Mouse (Mus musculus) kidney, adult 11 months (tissue): ENCODE results near the gene Apbb2.
A peak's percentile ranks its signal among the peaks of the same experiment; 100 is the strongest.

Experiments used
- DNase-seq: peaks from one replicate; pipeline ENCODE4 v3.0.0; 2022

Apbb2 gene

DNA sequence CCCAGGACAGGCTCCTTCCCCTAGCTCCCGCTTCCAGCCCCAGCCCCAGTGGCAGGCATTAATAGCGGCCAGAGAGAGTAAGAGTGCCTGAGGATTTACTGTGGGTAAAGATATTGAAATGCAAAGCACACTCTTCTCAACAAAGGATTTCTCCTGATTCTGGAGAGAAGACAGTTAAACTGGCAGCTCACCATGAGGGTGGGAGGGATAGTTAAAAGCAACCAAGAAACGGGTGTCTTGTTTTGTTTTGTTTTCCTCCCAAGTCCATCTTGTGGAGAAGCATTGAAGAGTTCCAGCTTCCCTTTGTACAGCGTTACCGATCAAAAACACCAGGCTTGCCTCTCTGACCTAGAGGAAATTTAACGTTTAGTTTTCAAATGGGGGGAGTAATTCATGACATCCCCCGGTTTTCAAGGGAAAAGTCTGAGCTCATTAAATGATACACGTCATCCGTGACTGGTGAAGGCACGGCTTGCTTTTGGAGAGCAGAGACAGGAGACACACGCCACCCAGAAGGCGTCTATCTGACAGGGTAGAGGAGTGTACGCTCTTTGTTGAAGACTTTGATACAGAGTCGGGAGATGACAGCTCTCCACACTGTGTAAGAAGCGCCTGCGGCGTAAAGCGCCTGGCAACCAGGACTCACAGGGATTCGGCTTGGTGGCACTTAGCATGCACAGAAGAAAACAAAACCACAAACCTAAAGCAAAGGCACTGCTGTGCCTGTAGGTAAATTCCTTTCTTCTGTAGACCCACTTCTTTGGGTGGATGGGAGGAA is 290.4 kb downstream of the Apbb2 start:
- no peak for DNase-seq

DNA sequence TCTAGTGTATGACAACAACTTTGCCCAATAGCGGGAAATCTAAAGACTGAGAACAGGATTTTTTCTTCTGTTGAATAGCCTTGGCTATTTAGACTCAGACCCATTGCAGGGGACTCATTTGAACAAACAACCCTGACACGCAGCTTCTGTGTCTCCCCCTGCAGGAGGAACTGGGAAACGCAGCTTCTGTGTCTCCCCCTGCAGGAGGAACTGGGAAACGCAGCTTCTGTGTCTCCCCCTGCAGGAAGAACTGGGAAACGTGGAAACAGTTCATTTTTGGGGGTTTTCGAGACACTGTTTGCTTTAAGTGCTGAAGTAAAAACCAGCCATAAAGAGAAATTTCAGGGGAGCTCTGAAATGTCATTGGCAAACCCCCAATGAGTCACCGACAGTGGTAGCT is 292.2 kb downstream of the Apbb2 start:
- no peak for DNase-seq

DNA sequence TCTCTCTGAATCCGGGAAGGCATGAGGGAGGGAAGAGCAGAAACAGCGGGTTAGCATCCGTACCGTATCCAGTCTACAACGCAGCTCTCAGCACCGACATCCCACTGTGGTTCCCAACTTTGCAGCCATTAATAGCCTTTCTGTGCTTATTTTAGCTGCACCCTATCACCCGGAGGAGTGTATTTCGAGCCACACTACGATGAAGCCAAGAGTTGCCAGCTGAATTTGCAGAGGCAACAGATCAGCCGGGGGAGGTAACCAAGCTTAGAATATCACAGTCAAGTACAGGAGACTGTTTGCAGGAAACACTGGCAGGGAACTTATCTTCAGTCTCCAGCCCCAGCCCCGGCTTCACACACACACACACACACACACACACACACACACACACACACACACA is 295.0 kb downstream of the Apbb2 start:
- DNase-seq = no peak

DNA sequence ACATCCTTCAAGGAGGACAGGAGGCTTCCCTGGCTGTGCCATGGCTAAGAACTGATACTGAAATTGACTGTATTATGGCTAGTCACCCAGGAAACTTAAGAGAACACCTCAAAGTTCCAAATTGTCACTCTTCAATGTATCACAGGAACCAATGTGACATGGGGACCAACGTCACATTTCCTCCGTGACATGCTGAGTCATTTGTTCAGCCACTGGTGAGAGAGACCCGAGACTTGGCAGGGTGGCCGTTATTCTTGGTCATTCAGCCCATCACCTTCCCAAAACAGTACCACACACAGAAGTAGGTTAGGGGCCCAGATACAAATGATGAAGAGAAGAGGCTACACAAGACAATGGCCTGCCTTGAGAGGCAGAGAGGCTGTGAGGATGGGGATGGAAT is 295.5 kb downstream of the Apbb2 start:
- DNase-seq = no peak

DNA sequence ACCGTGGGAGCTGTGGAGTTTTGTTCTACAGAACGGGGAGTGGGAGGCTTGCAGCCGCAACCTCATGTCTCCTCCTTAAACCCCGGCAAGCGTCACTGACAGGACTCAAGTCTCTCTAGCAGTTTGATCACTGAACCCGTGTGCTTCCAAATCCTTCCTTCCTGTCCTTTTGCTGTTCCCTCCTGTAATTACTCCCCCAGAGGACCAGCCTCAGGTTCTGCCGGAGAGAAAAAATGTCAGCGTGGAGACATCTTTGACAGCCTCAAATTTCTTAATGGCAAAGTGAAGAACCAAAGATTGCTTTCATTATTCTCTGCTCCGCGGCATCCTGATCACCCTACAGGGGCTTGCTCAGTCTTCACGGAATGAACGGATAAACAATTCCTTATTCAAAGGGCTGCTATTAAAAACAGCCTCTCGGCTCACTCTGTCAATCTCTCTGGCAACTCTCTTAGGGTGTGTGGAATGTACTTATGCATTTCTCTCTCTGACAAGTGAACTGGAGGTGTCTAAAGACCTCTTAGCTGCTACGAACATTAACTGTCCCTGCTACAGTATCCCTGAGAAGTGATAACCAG is 298.7 kb downstream of the Apbb2 start:
- DNase-seq = no peak

DNA sequence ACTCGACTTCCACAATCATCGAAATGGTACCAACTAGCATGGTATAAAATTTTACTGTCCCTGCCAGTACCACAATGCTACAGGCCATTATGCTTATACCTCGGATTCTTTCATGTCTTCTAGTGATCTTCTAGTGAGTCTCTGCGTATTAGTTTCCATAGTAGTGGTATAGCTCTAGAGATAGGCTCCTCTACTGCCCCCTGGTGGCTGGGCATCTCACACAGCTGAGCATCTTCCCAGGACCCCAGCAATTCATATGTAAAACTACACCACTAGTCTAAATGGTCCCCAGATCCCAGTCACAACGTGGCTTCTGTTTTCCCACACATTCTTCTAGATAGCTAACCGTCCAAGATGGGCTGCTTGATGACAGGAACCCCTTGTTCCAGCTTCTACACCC is 299.2 kb downstream of the Apbb2 start:
- peak; percentile 35 for DNase-seq

DNA sequence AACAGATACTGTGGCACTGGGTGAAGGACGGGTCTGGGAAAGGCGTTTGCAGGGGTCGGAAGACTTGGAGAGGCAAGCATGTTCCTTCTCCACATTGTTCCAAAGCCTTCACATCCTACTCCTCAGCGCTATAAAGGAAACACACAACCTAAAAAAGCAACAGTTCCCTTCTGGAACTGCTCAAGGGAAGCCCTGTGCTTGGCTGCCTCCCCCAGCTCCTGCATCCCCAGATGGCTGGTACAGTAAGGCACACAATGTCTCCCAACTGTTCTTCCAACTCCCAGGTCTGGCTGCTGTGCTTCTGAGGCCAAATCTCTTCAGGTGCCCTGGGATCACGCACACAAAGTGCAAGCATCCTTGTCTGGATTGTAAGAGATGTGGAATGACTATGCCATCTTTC is 302.8 kb downstream of the Apbb2 start:
- DNase-seq = no peak

DNA sequence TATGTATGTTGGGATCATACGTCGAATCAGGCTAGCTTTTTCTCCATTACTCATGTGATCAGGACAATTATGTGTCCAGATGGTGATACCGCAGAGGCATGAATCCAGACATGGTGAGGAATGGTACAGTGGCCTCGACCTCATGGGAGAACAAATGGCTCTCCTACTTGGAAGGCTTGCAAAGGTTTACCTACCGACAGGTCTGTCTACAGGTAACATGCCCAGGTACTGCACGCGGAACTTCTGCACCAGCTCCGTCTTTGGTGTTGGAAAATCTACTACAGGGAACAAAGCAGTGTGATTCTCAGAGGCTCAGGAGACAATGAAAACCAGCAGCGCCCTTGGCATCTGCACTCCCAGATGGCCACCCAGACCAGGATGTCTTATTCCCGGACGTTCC is 307.8 kb downstream of the Apbb2 start:
- DNase-seq = no peak

DNA sequence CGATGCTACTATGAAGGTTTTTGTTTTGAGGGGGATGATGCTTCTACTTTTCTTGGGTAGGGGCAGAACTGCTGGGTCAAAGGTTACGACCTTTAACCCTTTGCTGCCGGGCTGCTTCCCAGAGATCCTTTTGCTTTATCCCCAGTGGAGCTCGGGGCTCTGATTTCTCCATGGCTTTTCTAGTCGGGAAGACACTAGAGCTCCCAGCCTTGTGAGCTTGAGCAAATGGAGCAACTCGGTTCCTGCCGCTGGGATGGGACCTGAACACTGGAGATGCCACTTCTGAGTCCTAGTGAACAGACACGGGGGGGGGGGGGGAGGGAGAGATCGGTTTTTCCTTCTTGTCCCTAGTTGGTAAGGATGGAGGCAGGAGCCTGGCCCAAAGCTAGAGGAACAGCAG is 308.3 kb downstream of the Apbb2 start:
- DNase-seq = no peak

DNA sequence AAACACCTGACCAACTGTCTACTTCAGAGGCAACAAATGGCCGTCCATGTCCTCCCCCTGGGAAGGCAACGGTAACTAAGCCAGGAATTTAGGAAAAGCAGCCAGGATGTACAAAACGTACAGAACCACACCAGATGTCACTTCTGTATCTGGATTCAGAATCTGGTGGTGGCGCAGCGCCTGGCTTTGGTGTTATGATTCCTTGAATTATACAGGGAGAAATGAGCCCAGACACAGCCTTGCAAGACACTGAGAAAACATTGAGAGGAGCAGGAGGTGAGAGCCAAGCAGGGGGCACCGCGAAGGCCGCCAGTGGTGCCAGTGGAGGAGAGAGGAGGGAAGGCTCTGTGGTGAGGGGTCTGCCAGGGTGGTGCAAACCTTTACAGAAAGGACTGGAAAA is 313.1 kb downstream of the Apbb2 start:
- DNase-seq = no peak

DNA sequence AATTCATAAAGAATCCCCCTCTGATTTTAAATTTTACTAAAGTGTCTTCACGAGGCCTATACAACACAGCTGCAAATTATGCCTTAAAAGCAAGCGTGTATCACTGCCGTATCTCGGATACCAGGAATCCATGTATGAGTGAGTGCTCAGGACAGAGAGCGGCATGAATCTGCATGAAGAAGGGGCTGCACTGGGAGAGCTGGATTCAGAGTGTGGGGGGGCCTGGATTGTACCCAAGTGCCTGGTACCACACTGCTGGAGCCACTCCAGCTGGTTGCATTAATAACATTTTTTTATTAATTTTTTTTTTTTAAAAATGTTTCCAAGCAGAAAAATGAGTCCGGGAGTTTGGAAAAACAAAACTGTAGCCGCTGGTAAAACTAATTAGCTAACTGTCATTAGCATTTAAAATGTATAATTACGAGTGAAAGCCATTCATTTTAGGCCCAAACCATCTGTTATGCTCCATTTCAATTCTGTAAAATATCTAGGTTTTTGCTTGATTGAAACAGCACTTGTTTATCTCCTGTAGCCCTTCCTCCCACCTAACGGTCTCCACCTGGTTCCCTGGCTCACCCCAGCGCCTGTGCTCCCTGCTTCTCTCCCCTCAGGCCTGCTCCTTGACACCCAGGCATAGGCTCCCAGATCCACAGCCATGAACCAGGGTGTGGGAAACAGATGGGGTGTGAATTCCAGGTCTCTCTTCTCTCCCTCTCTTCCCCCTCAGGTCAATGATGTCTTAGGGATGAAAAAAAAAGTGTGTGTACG is 314.1 kb downstream of the Apbb2 start:
- no peak for DNase-seq

DNA sequence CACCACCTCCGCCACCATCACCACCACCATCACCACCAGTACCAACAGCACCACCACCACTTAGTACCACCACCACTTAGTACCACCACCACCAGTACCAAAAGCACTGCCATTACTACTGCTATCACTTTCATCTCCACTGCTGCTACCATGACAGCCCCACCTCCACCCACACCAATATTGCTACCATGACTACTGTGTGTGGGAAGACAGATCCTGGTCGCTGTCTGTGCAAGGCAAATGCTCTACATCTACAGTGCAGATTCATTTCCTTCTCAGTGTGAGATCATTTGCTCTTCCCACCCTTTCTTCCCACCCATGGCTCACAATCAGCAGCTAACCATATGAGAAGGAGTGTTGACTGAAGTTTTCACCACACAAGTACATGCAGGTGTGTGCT is 315.7 kb downstream of the Apbb2 start:
- DNase-seq = no peak

DNA sequence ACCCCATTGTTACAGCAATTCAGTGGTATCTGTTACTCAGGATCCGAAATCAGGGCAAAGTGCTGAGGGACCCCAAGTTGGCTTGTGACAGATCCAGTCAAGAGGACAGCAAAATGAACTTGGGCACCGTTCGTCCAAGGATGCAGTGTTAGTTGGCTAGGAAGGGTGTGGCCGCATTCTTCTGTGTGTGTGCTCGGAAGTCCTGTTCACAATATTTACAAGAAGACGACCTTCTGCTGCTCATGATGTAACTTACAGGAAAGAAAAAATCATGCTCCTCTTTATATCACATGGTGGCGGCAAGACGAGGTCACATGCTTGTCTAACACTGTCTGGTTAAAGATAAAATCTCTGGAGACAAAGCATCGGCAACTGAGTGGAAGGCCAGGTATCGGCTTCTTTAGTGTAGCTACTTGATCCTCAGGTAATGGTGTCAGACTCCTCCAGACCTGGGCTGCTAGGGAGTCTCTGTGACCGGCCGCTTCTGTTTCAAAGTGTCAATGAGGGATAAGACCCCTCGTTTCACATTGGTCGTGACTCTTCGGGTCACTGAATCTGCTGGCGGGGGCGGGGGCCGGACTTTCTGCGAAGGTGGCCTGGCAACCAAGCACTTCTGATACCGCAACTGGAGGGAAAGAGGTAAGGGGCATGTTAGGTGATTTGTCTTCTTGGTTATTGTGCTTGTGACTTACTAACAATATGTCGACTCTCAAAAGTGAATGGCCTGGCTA is 316.3 kb downstream of the Apbb2 start:
- no peak for DNase-seq

DNA sequence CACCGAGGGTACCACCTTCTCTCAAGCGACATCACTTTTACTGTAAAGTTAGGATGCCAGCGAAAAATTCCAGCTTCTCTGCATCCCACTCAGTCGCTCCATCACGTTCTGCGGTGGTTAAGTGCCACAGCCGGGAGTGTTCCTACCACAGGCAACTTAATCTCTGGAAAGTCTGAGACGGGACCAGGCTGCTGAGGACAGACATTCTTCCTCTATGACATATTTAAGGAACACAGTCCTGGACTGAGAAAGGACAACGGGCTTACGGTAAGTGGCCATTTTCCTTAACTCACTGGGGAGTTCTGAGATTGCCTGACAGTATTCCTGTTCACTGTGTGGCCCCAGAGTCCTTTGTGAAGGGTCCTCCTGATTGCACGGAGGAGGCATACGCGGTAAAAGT is 318.0 kb downstream of the Apbb2 start:
- no peak for DNase-seq

DNA sequence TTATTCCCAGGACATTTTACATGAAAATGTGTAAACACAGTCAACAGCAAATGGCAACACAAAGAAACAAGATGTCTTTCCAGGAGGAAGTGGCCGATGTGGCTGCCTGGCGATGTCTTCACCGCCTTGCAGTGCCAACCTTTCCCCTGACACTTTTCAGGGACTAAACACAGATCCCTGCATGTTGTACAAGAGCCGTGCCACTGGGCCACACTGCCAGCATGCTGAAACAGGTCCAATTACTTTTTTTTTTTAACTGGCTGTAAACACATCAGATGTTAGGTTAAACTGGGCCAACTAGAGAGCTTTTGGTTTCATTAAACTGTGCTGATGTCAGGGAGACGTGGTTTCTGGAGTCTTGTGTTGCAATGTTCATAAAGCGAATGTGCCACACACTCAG is 319.7 kb downstream of the Apbb2 start:
- no peak for DNase-seq

DNA sequence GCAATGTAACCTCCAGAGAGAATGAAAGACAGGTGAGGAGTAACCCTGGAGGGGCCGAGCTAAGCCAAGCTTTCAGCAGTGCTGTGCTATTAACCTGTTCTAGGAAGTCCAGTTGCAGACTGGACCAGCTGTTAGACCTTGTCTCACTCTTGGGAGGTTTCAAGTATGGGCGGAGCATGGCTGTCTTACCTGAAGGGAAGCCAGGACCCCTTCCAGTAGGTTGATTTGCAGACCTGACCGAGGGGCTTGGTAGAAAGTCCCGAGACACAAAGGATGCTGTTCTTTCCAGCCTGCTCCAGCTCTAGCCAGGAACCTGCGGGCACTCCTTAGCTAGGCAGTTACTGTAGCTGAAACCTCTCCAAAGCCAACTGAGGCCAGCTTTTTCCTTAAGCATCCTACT is 322.5 kb downstream of the Apbb2 start:
- DNase-seq = no peak

DNA sequence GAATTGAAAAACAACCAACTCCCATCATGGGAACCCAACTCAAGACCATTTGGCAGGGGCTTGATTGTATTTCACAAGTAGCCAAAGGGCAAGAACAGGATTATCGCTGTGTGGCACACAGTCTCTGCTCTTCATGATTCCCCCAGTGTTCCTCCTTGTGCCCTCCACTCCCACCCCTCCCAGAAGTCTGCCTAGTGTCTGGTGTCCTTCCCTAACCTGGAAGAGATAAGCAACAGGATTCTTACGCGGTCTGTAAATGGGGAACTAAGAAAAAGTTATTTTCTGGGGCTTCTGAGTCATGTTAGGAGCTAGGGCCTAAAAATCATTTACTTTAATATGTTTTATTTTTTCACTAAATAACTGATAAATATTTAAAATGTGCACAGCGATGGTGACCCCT is 323.6 kb downstream of the Apbb2 start:
- DNase-seq = no peak

DNA sequence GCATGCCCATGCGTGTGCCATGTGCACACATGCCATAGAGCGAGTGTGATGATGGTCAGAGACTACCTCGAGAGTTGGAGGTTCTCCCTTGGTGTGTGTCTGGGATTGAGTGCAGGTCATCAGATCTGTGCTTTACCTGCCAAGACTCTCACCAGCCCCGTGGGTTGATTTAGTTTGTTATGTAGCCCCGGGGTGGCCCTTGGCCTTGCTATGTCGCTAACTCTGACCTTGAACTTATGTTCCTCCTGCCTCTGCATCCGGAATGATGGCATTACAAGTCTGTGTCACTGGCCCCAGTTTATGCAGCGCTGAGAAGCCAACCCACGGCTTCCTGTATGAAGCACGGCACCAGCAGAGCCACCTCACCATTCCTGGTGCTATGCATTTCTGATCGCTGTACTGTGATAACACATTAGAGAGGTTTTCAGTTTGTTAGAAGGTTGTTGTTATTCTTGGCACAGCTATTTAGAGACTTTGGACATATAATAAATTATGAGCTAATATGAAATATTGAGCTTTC is 324.4 kb downstream of the Apbb2 start:
- no peak for DNase-seq

DNA sequence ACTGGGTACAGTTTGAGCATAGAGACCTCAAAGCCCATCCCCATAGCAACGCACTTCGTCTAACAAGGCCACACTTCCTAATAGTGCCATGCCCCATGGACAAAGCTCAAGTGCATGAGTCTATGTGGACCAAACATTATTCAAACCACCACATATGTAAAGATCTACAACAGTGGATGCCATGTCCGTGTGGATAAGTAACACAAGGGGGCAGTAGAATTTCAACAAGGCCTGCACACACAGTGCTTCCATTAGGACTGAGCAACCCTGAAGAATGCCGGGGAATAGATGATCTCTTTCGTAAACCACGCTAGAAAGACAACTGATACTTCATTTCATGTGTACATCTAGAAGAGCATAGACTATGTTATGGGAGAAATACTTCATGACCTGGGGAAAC is 337.8 kb downstream of the Apbb2 start:
- no peak for DNase-seq

DNA sequence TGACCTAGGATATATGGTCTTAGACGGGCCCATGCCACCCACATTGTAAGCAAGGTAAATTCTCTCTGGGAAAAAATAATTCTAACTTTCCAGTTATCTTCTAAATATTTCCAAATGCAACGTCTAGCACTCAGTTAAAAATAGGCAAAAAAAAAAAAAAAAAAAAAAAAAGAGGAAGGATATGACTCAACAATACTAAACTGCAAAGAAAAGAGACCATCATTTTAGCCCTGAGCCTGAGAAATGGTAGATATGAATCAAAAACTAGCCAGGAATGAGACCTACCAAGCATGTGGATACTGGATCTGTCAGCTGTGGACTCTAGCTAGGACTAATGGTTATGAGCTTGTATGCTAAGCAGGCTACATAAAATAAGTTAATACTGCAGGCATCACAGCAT is 338.9 kb downstream of the Apbb2 start:
- no peak for DNase-seq

DNA sequence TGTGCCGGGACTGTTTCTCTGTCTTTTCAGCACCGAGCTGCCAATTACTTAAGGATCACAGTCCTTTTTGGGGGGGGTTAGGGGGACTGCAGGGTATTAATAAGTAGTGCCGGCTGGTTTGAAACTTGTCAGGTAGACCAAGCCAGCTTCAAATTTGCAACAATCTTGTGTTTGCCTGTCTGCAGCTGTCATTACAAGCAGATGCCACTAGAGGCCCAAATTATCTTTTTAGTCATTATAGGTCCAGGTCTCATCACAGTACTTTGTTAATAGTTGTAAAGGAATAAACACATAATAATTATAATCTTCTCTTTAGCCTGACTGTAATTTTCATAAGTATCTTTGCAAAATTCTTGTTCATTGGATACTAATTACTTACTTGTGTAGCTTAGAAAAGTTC is 344.2 kb downstream of the Apbb2 start:
- DNase-seq = no peak

DNA sequence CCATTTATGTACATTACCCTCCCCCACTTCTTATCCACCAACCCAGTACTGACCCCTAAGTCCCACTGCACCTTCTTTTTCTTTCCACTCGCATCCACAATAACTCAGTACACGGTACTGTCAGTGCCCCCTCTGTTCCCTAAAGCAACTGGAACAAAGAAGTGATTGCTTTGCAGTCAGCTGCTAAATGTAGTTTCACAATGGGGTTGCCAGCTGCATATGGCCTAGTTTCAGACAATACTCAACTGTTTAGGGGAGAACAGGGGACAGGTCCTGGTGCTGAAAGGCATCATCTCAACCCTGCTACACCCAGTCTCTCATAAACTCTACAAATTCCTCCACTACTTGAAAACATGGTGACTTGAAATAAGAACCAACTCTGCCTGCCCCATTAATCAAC is 347.4 kb downstream of the Apbb2 start:
- DNase-seq = no peak

DNA sequence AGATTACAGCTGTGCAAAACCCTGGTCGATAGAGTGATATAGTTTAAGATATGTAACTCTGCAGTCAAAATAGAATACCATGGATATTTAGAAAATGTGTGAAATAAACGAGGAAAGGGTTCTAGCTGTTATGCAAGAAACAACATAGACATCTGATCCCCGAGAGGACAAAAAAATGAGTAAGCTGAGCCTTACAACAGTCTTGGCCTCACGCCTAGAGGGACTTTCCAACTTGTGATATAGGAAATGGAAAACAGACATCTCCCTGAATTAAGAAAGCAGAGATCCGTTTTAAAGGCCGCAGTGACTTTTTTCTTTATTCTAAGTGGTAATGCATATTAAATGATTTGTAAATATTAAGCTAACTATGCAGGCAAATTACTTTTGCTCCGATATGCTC is 349.0 kb downstream of the Apbb2 start:
- no peak for DNase-seq
